Mouse (Mus musculus) layer of hippocampus, postnatal 14 days (tissue): ENCODE measurements around the gene Ppp1cc. TPM values are rescaled to one million over a fixed set of nuclear protein-coding genes. Genes with fewer than 3 reads are reported as not detected.

Experiments used
- DNase-seq, 2 experiments: peaks; one replicate each; pipeline ENCODE4 v3.0.0; 2021 to 2022; ENCODE audit warnings: low spot score in 2 of 2, mixed read lengths in 1 of 2
- long read RNA-seq, 2 experiments: library from polyadenylated mRNA; stranded (forward); transcript quantifications; one replicate each; pipeline ENCODE4 v2.0.0; 2021
- total RNA-seq, 2 experiments: library from RNA; stranded (reverse); gene quantifications; 2 replicates each; pipeline ENCODE4 v1.2.3; 2021

Gene Ppp1cc
- 100 to 1,000 TPM; 198 to 200 TPM for total RNA-seq
- long read RNA-seq, experiment 1, transcript Ppp1cc-201 (8 exons, 1,442 nt), result minor isoform, 11 of 148 reads
- long read RNA-seq, experiment 1, transcript Ppp1cc-202 (7 exons, 2,384 nt), result major isoform, 109 of 148 reads
- long read RNA-seq, experiment 1, transcript Ppp1cc-203 (6 exons, 2,492 nt), result minor isoform, 9 of 148 reads
- long read RNA-seq, experiment 1, partial matches to known transcripts, result 4 of 148 reads
- long read RNA-seq, experiment 1, other reads (novel, unspliced or antisense), result 11 of 148 reads
- long read RNA-seq, experiment 2, transcript Ppp1cc-203 (6 exons, 2,492 nt), result minor isoform, 16 of 219 reads
- long read RNA-seq, experiment 2, transcript Ppp1cc-201 (8 exons, 1,442 nt), result minor isoform, 25 of 219 reads
- long read RNA-seq, experiment 2, transcript Ppp1cc-202 (7 exons, 2,384 nt), result major isoform, 159 of 219 reads
- long read RNA-seq, experiment 2, partial matches to known transcripts, result 7 of 219 reads
- long read RNA-seq, experiment 2, other reads (novel, unspliced or antisense), result 10 of 219 reads

DNA sequence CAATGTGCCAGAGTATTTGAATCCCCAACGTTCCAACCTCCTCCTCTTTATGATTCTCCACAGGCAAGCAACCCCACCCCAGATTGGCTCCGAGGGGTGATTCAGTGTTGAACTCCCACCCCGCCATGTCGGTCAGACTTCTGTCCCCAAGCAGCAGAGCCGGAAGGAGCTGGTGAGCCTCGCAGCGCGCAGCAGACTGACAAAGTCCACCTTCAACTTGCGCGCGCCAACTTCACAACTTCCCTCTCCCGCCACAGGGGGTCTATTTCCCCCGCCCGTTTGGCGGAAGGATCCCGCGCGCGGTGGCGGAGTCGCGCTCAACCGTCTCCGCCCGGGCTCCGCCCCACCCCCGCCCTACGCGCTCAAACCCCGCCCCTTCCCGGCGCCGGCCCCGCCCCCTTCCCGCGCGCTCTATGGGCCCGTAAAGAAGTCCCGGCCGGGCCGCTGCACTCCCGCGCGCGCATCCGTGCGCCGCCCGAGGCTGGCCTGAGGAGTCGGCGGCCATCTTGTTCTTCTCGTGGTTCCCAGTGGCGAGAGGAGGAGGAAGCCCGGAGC lies at the start of gene Ppp1cc:
Ppp1cc (plus strand) TSS at position 452 of the 555 bp plus-strand sequence.
- peak; percentile 90 to 94 for DNase-seq

DNA sequence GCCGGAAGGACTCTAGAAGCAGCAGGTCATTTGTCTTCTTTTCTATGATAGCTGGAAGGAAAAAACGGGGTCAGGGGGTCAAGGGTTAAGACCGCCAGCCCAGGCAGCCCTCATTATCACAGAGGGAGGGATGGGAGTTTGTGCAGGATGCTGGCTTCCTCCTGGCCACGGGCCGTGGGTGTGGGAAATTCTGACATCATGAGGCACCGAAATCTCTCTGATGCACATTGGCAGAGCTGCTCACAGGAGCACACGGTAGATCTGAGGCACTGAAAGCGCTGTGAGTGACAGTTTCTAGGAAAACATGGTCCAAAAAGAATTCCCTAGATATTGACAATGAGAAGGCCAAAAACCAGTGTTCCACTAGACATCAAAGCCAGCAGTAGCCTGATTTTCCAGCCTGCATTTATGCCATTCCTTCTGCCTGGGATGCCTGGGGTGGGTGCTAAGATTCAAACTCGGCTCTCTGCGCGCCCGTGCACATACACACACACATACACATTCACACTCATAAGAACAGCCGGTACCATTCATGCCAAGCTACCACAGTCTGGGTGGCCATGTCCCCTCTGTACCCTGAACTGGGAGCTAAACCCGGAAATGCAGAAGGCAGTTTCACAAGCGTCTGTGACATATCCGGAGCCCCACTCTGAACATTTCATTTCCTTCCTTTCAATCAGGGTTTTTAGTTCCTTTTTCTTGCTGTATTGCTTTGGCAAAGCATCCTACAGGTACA lies 48.6 kb upstream of the Ppp1cc start:
- no peak for DNase-seq

DNA sequence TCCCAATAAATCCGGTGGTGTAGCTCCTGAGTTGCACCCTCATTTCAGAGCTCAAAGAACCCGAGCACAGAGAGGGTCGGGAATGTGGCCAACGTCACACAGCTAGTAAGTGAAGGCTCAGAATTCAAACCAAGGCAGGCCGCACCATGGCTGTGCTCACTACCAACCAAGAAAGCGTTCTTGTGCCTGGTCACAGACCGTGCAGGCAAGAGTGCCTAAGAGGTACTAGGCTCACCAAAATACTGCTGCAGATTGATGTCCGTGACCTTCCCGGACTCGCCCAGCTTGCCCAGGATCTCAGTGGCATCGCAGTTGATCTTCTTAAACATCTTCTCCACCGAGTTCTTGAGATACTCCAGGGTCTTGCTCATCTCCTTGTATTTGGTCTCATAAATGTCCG lies 47.5 kb upstream of the Ppp1cc start:
- DNase-seq, result no peak

DNA sequence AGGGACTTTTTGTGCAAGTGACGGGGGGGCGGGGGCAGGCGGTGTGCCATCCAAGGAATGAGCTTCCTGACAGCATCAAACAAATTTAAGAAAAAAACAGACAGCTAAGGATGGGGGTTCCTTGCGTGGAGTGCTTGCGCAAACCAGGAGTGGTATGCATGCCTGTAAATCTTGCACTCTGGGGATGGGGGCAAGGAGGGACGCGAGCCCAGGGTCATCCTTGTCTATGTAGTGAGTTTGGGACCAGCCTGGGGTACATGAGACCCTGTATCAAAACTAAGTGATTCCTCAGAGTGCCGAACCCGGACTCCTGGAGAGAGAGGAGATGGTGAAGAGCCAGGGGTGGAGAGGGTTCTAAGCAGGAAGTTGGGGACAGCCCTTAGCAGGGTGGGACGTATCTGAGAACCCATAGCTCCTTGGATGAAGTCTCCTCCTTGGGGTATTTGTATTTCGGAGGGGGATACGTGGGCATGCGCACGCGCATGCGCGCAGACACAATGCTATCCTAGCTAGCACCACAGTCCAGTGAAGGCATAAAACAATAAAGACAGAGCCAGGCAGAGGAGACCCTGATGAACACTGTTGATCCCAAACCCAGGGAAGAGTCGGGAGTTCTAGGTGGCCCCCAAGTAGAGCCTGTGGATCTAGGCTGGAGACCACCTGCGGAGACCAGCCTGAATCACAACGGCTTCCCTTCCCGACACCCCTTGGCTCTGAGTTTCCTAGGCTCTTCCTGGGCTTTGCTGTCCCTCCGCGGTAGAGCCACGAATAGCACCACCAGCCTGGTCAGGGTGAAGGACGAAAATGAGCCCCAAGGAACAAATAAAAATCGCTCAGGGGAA lies 46.8 kb upstream of the Ppp1cc start:
- DNase-seq, result no peak

DNA sequence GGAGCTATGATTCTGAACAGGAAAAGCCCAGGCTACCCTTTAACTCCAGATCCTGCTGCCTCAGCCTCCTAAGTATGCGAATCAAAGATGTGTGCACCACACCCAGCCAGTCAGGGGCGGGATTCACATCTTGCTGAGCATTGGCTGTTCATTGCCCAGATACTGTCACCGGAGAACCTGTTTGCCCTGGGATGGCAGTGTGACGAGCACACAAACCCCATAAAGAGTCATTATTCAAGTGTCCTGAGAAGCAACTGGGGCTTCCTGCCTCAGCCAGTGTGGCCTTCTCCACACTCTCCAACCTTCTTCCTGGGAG lies 46.2 kb upstream of the Ppp1cc start:
- no peak for DNase-seq

DNA sequence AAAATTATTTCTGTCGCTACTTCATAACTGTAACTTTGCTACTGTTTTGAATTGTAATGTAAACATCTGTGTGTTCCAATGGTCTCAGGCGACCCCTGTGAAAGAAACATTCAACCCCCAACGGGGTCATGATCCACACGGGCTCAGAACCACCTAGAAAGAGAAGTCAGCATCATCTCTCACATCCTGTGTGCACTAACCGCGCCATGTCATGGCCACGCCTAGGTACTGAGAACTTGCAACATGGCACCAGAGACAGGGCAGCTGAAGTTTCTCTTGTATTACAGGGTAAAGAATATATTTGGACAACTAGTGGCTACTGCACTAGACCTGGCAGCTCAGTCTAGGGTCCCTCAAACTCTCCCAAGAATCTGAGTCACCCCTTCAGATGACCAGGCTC lies 44.6 kb upstream of the Ppp1cc start:
- DNase-seq, result no peak

DNA sequence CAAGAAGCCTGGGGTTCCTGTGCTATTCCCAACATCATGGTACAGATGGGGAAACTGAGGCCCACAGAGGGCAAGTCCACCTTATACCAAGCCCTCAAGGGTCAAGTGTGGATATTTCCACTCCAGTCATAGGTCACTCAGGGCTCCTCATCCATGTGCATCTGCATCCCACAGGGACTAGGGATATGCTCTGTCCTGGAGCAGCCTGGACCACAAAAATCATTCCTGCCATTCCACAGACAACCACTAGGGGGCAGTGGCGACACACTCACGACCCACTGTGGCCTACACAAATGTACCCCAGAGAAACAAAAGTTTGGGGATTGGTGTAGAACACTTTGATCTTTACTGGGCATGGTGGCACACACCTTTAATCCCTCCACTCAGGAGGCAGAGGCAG lies 43.9 kb upstream of the Ppp1cc start:
- DNase-seq, result peak in 1 of 2 experiments; percentile 45

DNA sequence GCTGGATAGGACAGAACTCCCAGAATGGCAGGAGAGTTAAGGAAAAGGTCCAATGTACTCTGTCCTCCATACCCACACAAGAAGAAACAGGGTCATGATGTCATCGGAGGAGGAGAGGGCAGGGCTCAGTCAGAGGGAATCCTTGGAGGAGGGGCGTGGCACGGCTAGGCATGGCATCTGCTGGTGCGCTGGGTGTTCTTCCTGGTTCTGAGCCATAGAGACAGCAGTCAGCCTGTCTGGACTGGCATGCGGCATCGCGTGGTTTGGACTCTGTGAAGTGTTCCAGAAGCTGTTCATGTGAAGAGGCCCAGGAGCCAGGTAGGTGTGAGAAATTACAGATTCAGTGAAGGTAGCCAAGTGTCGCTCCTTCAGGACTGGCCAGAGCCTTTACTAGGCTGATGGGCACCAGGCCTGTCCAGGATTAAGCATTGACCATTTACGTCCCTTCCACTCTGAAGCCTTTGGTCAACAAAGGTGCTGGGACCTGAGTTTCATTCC lies 42.8 kb upstream of the Ppp1cc start:
- no peak for DNase-seq

DNA sequence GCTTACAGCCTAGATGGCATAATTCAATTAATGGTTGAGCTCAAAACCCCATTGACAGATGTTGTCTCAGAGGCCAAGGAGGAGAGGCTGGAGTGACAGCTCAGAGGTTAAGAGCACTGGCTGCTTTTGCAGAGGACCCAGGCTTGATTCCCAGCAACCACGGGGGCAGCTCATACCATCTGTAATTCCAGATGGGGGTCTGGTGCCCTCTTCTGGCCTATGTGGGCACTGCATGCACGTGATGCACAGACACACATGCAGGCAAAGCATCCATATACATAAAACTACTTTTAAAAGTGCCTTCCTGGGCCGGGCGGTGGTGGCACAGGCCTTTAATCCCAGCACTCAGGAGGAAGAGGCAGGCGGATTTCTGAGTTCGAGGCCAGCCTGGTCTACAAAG lies 41.8 kb upstream of the Ppp1cc start:
- no peak for DNase-seq

DNA sequence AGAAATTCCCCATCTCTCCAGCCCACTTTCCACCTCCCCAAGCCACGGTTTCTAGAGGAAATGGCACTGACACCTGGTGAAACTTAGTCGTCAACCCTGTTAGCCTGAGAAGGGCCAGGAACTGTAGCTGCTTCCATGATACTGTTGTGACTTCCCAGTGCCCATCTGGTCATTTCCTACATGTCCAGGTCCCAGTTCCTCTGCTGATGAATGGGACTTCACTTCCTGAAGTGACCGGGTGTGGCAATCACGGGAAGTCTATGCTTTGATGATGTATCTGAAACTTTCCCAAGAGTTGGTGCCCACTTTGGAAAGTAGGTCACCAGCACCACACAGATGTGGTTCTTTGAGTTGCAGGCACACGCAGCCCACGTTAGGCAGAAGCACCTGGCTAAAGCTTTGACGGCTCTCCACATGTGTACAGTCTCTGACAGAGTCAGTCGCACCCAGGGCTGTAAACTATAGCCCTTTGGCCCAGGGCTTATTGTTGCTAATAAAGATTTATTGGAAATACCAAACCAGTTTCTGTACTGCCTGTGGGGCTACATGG lies 32.8 kb upstream of the Ppp1cc start:
- DNase-seq, result no peak

DNA sequence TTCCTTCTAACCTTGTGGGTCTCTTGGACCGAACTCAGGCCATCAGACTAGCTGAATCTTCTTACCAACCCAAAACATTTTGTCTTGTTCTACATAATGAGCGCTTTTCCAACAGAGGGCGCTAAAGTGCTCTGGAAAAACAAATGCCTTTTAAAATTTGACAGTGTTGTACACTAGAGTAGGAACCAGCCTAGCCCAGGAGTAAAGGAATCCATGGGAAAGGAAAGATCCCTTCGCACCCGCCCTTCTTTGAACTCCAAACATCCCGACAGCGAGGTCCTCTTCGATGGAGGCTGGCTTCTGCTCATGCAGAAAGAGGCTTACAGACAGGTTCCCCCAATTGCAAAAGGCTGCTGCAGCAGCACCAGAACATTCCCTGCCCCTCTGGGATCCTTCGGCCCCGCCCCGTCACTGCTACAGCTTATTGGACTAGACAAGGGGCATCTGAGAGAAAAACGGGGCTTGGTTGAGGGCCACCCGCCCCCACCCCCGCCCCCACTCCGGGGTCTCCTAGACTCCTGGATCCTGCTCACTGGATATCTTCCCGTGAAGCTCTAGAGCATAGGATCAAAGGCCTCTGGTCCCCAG lies 28.9 kb upstream of the Ppp1cc start:
- DNase-seq, result peak; percentile 72 to 88

DNA sequence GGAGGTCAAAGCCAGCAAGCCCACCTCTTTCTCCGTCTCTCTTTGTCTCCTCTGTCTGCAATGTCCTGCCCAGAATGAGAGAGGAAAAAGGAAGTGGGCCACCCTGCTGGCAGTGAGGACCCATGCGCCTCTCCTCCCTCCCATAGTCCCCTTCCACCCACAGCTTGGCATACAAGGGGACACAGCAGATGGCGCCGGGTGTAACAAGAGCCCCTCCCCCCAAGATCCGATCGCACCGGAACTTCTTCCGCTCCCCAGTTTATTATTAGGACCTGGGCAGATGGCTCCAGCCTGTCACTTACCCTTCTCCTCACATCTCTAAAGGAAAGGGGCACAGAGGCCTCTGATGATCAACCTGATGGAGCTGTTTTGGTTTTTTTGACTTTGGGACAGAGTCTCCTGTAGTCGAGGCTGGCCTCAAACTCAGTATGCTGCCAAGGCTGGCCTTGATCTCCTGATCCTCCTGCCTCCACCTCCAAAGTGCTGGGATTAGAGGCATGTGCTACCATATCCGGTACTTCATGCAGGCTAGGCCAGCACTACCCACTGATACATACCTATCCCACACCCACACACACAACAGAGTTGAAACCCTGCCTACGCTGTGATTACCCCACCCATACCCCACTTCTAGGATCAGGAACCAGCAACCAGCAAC lies 27.6 kb upstream of the Ppp1cc start:
- DNase-seq, result peak in 1 of 2 experiments; percentile 62

DNA sequence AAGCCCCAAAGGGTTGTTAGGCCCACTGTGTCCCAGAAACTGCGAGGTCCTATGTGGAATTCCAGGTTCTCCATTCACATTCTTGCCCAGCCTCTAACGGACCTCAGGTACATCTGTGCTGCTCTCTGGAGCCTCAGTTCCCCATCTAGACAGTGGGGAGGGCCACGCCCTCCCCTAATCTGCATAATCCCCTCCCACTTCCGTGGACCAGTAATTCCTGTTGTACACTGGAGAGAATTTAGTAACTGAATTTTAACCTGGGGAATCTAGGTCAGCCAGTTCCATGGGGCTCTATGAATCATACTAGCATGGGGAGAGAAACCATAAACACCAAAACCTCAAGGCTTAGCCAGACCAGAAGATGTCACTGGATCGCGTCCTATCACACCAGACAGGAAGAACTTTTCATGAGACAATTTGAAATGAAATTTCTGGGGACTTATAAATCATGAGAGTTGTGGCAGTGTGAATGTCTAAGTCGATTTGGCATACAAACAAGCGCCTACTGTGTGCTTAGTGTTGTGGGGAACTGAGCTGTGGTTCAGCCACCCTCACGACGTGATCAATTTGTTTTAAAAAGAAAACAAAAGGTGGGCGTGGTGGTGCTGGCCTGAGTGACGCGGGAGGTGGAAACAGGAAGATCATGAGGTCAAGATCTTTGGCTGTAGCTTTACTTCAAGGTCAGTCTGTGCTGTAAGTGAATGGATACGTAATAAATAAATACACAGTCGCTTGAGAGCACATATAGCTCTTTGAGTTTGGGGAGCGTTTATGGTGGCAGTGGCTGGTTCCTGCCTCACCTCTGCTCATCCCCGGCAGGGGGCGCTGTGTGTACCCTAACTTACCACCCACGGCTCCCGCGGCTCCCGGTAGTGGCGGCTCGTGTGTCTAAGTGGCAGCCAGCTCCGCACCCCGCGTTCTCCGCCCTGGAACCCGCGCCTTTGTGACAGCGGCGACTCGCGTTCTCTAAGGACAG lies 26.7 kb upstream of the Ppp1cc start:
- DNase-seq, result peak; percentile 75 to 88

DNA sequence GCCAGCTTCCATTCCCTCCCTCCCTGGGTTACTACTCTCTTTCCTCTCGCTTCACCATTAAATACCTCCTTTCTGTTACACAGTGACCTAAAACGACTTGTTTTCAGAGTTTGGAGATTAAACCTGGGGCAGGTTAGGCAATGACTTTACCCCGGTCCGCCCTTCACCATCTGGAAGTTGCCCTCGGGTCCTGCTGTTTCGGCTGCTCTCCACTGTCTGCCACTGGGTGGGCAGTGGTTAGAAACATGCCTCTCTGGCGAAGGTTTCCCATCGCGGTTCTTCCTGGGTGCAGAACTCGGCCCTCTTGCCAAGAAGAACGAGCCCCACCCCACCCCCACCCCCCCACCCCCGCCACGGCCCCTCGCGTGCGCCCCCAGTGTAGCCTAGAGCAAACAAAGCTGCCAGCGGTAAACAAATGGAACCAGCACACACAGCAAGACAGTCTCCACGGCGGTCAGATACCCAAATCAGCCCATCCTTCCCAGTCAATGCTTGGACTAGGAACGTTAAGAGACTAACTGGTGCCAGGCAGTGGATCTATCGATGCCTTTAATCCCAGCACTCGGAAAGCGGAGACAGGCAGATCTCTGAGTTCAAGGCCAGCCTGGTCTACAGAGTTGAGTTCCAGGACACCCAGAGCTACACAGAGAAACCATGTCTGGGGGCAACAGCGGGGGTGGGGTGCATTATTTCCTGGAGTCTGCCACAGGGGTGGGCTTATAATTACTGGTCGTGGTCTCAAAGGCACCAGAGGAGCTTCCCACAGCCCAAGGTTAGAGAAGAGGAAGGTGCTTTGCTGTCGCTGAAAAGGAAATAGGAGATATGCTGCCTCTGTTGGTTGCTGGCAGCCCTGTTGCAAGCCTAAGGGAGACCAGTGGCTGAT lies 25.7 kb upstream of the Ppp1cc start:
- no peak for DNase-seq

DNA sequence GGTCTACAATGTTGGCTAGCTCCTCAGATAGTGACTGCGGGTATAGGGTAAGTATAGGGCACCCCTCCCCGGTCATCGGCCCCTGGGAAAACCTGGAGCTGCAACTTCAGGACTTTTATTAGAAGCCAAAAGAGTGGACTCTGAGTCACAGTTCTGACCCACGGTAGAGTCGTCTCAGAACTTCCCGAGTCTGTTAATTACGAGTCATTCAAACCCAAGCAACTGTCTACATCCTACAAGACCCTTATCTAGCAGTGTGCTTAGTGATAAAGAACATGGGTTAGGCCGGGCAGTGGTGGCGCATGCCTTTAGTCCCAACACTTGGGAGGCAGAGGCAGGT lies 25.1 kb upstream of the Ppp1cc start:
- DNase-seq, result no peak

DNA sequence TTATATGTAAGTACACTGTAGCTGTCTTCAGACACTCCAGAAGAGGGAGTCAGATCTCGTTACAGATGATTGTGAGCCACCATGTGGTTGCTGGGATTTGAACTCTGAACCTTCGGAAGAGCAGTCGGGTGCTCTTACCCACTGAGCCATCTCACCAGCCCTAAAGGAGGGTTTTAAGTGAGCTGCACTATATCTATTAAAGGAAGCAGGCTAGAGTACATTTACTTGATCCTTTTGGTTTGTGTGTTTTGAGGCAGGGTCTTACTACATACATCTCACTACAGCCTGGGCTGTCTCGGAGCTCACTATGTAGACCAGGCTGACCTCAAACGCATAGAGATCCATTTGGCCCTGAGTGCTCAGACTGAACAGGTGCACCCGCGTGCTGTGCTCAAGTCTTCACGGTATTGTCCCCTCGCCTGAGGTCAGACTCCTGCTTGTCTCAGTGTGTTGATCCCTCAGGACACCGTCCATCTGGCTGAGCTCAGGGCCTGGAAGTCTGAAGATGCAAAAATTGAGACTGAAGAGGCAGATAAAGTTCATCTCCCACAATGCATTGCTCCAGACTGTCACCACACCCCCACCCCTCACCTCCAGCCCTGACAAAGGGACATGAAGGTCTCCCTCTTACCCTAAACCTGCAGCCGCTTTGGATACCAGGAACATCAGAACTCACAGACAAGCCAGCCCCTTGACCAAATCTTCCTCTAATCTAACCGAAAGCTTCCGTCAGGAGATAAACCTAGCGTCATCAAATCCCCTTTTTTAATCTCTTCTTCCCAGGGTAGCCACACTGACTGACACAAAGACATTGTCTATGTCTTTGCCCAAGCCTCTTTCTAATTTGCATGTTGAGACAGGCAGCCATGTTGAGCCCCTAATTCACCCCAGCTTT lies 23.4 kb upstream of the Ppp1cc start:
- no peak for DNase-seq
